Mouse (Mus musculus) olfactory bulb, adult 2 months (tissue): ENCODE measurements around the gene Sytl3. TPM values are rescaled to one million over a fixed set of nuclear protein-coding genes. Genes with fewer than 3 reads are reported as not detected.
A peak's percentile ranks its signal among the peaks of the same experiment; 100 is the strongest.
"Not testable (repeated sequence)": the region's sequence is repeated elsewhere in the genome, so short reads cannot be mapped to it uniquely, and the experiment has no call there.

Experiments used
- H3K27ac ChIP-seq: fragments of 200-500 bp; 2 replicates; pipeline ENCODE4 v1.5.1; 2012; ENCODE audit warnings: low read depth, low read length; ENCODE audit not compliant: insufficient read depth
- H3K4me1 ChIP-seq: fragments of 200-500 bp; 2 replicates; pipeline ENCODE4 v1.6.1; 2012; ENCODE audit warnings: low read length; ENCODE audit not compliant: control insufficient read depth, insufficient read depth
- H3K4me3 ChIP-seq: fragments of 200-500 bp; 2 replicates; pipeline ENCODE4 v1.5.1; 2012; ENCODE audit warnings: mild to moderate bottlenecking, low read depth, low read length, moderate library complexity; ENCODE audit not compliant: insufficient read depth
- CTCF ChIP-seq: fragments of 200-500 bp; IDR thresholded peaks from 2 replicates; pipeline ENCODE4 v1.5.1; 2012; ENCODE audit warnings: low read depth, mild to moderate bottlenecking, low read length, moderate library complexity; ENCODE audit not compliant: insufficient read depth
- POLR2A ChIP-seq: fragments of 200-500 bp; IDR thresholded peaks from 2 replicates; pipeline ENCODE4 v1.6.1; 2012; ENCODE audit warnings: mild to moderate bottlenecking, low read depth, low read length, moderate library complexity; ENCODE audit not compliant: insufficient read depth
- WGBS: fragments of 180-500 bp; shearing (Covaris S2); methylation state at CpG from one replicate; pipeline ENCODE4 v1.1.7; 2018; 5-methylcytosine and 5-hydroxymethylcytosine counted together
- polyA plus RNA-seq: library from polyadenylated mRNA; stranded (reverse); fragments of >200 nt; gene quantifications from 2 replicates; pipeline ENCODE4 v1.2.4, GENCODE M21; 2012; ENCODE audit warnings: low replicate concordance; ENCODE audit not compliant: missing spikeins, insufficient read depth, insufficient read length

Gene Sytl3
- polyA plus RNA-seq, 1 experiment, result not detected

DNA sequence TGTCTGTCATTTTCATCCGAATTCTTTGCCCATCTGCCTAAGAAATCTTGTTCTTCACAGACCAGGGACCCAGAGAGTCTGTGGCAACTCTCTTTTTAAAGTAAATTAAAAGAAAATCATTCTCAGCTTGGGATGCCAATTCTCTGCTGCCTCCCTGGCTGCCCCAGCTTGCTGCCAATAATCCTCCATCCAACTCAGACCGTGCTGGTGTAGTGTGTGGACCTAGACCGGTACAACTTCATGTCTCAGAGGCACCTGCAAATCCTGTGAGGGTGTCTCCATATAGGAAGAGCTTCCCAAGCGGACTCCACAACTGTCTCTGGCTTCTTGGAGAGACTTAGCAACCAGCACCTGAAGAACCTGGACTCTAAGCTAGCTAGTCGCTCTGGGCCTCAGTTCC, 22.0 kb upstream of the Sytl3 start:
- no peak for TF ChIP-seq CTCF
- TF ChIP-seq POLR2A, result no peak
- H3K4me1 ChIP-seq, result no peaks in the 10 kb centered on the region
- H3K27ac ChIP-seq, result no peak overlapping the region
- H3K4me3 ChIP-seq, result no peak overlapping the region
- 89% methylated on average over 5 of the region's 5 CpGs for WGBS

DNA sequence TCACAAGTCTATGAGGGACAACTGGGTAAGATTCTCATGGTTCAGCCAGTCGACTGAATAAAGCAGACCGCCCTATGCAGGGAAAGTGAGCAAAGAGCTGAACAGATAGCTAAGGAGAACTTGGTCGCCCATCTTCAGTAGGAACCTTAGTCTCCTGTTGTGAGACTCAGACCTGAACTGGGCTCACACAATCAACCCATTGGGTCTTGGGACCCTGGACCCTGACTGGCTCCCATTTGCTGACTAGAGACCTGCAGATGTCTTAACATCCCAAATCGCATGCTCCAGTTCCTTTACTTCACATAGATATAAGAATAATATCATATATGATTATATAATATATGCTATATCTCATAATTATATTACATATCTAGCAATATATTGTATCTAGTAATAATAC, 21.5 kb upstream of the Sytl3 start:
- H3K27ac ChIP-seq, H3K4me1 ChIP-seq, H3K4me3 ChIP-seq: not testable (repeated sequence)
- WGBS, result 94% methylated on average over 4 of the region's 4 CpGs

DNA sequence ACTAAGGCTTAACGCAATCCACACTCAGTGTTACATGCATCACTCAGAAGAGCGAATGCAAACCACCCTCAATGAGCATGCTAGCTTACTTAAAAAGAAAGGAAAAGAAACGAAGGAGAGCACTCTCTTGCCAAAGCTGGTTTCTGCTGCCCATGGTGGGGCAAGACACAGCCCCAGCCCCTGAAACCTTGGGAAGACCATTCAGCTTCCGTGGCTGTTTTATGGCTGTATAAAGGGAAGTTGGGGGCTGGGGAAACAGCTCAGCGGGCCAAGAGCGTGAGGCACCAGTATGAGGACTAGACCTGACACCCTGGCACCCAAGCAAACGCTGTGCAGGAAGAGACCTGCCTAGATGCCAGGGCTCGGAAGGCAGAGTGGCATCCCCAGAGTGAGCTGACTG, 20.4 kb upstream of the Sytl3 start:
- WGBS, result 68% methylated on average over 8 of the region's 8 CpGs
- H3K27ac ChIP-seq, H3K4me3 ChIP-seq, H3K4me1 ChIP-seq: not testable (repeated sequence)

DNA sequence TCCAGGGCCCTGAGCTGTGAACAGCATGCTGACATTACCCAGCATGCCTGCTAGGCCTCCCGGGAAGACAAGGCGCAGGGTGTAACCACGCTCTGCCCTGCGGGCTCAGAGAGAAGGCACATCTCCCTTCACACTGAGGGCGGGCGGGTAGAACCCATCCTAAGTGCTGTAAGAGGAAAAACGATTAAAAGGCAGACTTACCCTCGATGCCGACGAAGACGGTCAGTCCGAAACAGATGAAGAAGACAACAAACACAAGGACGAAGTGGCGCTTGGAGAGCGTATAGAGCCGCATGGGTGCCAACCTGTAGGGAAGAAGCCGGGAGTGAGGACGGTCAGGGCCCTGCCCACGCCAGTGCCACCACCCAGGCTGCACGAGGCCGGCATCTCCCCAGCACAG, 19.4 kb upstream of the Sytl3 start:
- WGBS, result 90% methylated on average over 18 of the region's 21 CpGs
- not testable (repeated sequence) for H3K4me3 ChIP-seq, H3K27ac ChIP-seq, H3K4me1 ChIP-seq

DNA sequence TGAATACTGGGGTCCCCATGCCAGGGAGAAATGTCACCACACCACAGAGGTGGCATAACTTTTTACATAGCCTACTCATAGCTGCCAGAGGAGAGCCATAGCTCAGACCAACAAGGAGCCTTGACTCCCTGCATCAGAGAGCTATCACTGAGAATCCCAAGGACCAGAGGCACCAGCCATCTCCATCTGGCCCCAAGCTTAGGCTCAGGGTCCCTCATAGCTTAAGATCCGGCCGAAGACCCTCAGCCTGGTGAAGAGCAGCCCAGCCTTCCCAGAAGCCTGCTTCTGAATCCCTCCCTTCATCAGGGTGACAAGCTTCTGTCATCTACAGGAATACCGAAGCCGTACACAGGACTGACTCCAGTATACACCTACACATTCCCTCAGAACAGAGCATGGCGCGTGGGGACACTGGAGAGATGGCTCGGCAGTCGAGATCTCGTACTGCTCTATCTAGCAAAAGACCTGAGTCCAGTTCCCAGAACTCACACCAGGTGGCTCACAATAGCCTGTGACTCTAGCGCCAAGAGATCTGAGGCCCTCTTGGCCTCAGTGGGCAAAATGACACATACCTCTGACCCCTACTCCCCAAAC, 18.8 kb upstream of the Sytl3 start:
- 92% methylated on average over 10 of the region's 10 CpGs for WGBS
- H3K27ac ChIP-seq, H3K4me1 ChIP-seq: not testable (repeated sequence)

DNA sequence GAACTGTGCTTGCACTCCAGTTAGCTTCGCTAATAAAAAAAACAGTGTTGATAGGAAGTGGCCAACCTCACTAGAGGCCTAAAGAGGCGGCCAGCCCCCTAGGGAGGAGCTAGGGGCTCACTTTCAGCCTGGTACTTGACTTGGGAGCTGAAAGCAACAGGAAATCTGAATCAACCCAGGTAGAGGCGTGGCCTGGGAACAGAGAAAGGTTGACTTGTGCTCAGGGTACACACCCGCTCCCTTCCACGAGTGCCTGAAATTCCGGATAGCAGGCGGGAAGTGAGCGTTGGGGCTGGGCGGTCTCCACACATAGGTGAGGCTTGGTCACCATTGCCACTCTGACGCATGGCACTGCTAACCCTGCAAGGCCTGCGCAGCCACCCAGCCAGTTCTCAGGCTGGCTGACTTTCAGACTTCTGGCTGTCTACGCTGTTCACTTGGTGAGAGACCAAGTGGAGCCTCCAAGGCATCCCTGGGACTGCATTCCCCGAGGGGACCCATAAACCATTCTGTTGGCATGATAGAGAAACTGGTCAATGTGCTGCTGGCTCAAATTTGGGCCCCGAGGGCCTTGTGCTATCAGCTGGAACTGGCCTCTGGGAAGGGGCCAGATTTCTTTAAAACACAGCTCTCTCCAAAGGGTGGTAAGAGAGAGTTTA, 18.0 kb upstream of the Sytl3 start:
- 93% methylated on average over 14 of the region's 14 CpGs for WGBS
- H3K4me3 ChIP-seq, H3K4me1 ChIP-seq, H3K27ac ChIP-seq: not testable (repeated sequence)

More for the DNA sequence above, 18.8 kb upstream of the Sytl3 start:
- not testable (repeated sequence) for H3K4me3 ChIP-seq

DNA sequence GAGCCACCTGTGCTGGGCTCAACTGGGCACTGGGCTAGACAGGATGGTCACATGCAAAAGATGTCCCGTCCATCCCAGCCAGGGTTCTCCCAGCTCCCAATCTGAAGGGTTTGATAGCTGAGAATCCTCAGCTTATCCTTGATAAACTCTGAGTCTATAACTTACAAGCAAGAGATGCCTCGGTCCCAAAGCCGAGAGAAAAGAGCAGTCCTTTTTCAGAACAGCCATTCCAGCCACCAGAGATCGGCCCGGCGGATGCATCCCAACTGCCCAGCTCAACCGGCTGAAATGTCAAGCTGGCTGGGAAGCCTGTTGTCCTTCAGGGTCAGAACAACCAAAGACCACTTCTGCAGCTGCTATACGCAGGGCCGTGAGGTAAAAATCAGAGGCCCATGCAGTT, 14.7 kb upstream of the Sytl3 start:
- not testable (repeated sequence) for H3K4me3 ChIP-seq, H3K27ac ChIP-seq, H3K4me1 ChIP-seq
- 94% methylated on average over 9 of the region's 9 CpGs for WGBS

DNA sequence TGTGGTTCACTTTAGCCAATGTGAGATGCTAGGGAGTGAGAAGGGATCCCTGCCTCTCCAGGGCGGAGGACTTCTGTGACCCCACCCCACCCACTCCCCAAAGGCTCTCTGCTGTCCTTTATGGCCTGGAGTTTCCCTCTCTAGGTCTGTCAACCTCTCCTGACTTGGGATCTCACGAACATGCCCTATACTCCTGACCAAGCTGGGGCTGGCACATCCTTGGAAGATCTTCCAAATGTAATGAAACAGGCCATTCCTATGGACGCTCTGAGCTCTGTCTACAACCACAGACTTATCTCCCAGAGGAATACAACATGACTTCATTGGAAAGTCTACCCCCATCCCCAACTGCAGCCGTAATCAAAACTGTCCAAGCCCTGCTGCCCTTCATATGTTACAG, 14.2 kb upstream of the Sytl3 start:
- H3K4me3 ChIP-seq, H3K4me1 ChIP-seq, H3K27ac ChIP-seq: not testable (repeated sequence)
- WGBS, result 93% methylated on average over 4 of the region's 4 CpGs

DNA sequence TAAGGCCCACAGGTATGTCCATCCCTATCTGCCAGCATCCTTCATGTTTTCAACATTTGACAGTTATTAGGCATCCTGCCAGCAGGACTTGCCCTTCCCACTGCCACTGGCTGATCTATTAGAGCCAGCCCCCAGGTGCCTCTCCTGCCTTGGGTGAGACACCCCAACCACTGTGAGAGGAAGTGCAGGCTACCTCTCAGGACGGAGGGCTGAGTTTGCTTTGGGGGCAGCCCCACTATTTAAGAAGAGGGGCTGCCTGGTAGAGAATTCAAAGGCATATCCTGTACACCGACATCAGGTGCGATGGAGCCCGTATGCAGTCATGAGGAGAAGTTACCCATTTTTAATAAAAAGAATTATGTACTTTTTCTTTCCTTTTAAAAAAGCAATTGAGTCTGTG, 13.2 kb upstream of the Sytl3 start:
- not testable (repeated sequence) for H3K27ac ChIP-seq, H3K4me1 ChIP-seq, H3K4me3 ChIP-seq
- WGBS, result 88% methylated on average over 4 of the region's 4 CpGs

DNA sequence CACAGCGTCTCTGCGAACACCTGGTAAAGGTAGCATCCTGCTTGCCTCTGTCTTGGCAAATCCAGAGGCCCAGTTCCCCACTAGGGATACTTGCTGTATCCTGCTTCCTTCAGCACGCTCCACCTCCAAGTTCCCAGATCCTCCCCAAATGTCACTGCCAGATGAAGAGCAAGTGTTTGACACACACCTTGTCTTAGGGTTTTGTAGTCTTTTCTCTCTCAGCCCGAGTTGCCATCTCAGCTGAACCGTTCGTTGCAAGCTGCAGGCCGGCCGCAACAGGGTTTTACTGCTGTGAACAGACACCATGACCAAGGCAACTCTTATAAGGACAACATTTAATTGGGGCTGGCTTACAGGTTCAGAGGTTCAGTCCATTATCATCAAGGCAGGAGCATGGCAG, 12.1 kb upstream of the Sytl3 start:
- H3K4me3 ChIP-seq, H3K27ac ChIP-seq, H3K4me1 ChIP-seq: not testable (repeated sequence)
- 97% methylated on average over 8 of the region's 8 CpGs for WGBS

DNA sequence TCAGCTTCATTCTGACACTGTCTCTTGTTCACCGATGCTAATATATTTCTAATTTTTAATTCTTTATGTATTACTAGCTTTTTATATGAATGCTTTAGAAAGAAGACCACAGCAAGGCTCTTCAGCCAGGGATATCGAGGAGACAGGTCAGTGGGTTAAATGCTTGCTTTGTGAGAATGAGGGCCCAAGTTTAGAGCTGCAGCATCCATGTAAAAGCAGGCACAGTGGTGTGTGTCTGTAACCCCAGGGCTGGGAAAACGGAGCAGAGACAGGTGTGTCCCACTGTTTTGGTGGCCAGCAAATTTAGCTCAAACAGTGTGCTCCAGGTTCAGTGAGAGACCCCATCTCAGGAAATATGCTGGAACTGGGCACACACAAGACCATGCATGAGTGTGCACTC, 11.4 kb upstream of the Sytl3 start:
- 96% methylated on average over 3 of the region's 3 CpGs for WGBS
- H3K4me3 ChIP-seq, H3K27ac ChIP-seq, H3K4me1 ChIP-seq: not testable (repeated sequence)

DNA sequence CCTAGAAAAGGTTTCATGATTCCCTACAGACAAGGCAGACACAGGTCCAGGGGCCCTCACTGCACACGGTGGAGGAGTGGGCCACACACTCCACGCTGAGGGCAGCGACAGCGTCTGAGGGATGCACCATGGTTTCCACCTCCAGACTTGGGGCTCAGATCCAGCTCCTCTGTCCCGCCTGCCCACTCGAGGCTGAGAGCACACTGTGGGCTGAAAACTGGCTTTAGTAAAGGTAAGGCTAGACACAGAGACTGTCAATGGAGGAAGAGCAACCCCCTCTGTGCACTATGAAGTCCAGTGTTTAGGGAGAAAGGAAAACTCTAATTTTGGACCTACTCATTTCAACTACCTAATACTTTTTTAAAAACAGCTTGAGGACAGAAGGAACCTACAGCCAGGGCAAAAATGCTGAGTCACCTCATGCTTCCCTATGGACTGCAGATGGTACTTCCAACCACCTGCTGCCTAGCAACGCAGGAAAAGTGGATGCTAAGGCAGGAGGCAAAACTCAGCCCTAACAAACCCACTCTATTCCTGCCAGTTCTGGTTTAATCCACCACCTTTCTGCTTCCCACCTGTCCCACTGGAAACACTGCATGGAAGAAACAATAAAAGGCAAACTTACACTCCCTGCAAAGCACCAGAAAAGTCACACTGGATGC, 7.9 kb upstream of the Sytl3 start:
- not testable (repeated sequence) for H3K4me1 ChIP-seq, H3K27ac ChIP-seq, H3K4me3 ChIP-seq
- 87% methylated on average over 7 of the region's 7 CpGs for WGBS

DNA sequence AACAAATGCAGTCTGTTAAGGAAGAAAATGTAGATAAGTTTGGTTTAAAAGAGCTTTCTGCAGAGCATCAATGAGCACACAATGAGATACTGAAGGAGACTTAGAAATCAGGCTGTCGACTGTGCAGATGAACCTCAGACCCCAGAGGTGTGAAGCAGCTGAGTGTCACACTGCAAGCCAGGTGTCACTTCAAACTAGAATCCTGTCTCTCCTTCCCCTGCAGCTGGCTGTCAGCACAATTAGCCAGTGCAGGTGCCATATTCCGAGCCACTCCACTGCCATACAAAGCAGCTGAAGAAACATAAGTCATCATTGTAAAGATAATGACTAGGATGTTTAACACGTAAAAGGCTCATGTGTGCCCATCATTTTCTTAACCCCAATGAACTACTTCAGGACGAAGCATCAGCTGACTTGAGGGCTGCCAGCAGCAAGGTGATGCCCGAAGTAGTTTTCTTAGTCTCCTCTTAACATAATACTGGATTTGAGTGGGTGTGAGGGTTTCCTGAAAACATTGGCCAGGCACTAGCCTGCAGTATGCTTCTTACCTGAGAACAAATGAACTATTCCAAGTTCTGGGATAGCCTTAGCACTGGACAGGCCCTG, 5.4 kb upstream of the Sytl3 start:
- WGBS, result 88% methylated on average over 4 of the region's 5 CpGs
- H3K4me1 ChIP-seq, H3K4me3 ChIP-seq, H3K27ac ChIP-seq: not testable (repeated sequence)

DNA sequence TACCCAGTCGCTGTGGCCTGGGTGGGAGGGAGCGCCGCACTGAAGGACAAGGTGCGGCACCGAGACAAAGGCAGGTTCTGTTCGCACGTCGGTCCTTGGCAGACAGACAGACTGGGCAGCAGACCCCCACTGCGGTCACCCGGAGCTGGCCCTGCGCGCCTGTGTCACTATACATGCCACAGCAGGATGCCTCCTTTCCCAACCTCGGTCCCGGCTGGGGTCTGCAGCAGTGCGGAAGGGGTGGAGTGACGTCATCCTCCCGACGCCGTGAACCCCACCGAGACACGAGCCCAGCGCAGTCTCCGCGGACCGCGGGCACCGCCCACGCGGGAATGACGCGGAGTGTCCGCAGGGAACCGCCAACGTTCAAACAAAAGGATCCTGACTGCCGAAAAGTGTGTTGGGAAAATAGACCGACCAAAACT, 3.8 kb upstream of the Sytl3 start:
- H3K4me1 ChIP-seq, H3K27ac ChIP-seq: not testable (repeated sequence)
- peak overlapping the region; percentile 54 for H3K4me3 ChIP-seq
- WGBS, result under 1% methylated on average over 36 of the region's 36 CpGs
